Comparison of ENCODE assay signal across 8 mouse cellular contexts in genomic region chr8:57486491-57487440, GRCm38 (mm10). TPM values are rescaled to one million over a fixed set of nuclear protein-coding genes. Genes with fewer than 3 reads are reported as not detected.
DNase-seq lines count a peak whose midpoint lies in the region; ATAC-seq and TF ChIP-seq lines count a peak whose summit lies in the region.

No protein-coding gene starts in this region.

- DNase-seq in kidney, postnatal 14 days: peak; percentile 52
- no peak for DNase-seq in liver, postnatal 0 days
- DNase-seq in telencephalon, adult 2 months (ENCODE audit: low read depth, low spot score): peak; percentile 13

- no peak for TF ChIP-seq CTCF in bone marrow, adult 2 months (IDR thresholded peaks at IDR 0.05; ENCODE audit: control insufficient read depth, insufficient read depth, low read length)
- TF ChIP-seq CTCF in liver, postnatal 0 days (IDR thresholded peaks at IDR 0.05; ENCODE audit: low read depth): no peak

- peak overlapping the region; percentile 91 for H3K27ac ChIP-seq in bone marrow, adult 2 months (ENCODE audit: control insufficient read depth, insufficient read depth, low read depth, low read length, poor library complexity)
- H3K27ac ChIP-seq in heart, embryonic 14.5 days (replicated peaks in 1 of 2; ENCODE audit: control insufficient read depth in 1 of 2, insufficient read depth in 1 of 2, low read depth in 2 of 2, low read length in 2 of 2): peak overlapping the region; percentile 94 to 97
- peak overlapping the region; percentile 94 for H3K27ac ChIP-seq in liver, postnatal 0 days (ENCODE audit: low read depth)
- H3K27ac ChIP-seq in neural tube, embryonic 14.5 days (ENCODE audit: low read depth, low read length): peak overlapping the region; percentile 95

- peak overlapping the region; percentile 98 for H3K4me3 ChIP-seq in bone marrow, adult 2 months (replicated peaks; ENCODE audit: control insufficient read depth, low read depth, low read length)
- peak overlapping the region; percentile 90 to 95 for H3K4me3 ChIP-seq in heart, embryonic 14.5 days (ENCODE audit: control insufficient read depth in 1 of 2, insufficient read depth in 1 of 2, low read depth in 1 of 2, low read length in 2 of 2)
- peak overlapping the region; percentile 98 for H3K4me3 ChIP-seq in liver, postnatal 0 days (ENCODE audit: low read depth, low read length)
- peak overlapping the region; percentile 86 for H3K4me3 ChIP-seq in neural tube, embryonic 14.5 days (ENCODE audit: low read depth, low read length)

- peaks cover 1% of the 10 kb centered on the region; the same call in 1 of the 2 replicates for H3K4me1 ChIP-seq in bone marrow, adult 2 months (ENCODE audit: control insufficient read depth, insufficient read depth, low read length)
- H3K4me1 ChIP-seq in heart, embryonic 14.5 days (ENCODE audit: control insufficient read depth in 2 of 2, insufficient read depth in 2 of 2, low read length in 2 of 2): peaks cover 0 to 8% of the 10 kb centered on the region in 2 experiments; a peak in 1 of 4 replicates
- H3K4me1 ChIP-seq in liver, postnatal 0 days (ENCODE audit: insufficient read depth): peaks cover 8% of the 10 kb centered on the region; the same call in 1 of the 2 replicates
- peaks cover 9% of the 10 kb centered on the region for H3K4me1 ChIP-seq in neural tube, embryonic 14.5 days (ENCODE audit: control insufficient read depth, insufficient read depth, low read length)

- no peaks in the 10 kb centered on the region for H3K9me3 ChIP-seq in heart, embryonic 14.5 days (ENCODE audit: control insufficient read depth, low read length)
- no peaks in the 10 kb centered on the region for H3K9me3 ChIP-seq in liver, postnatal 0 days (ENCODE audit: low read length)
- no peaks in the 10 kb centered on the region for H3K9me3 ChIP-seq in neural tube, embryonic 14.5 days (ENCODE audit: control insufficient read depth, low read length)

- H3K9ac ChIP-seq in heart, embryonic 14.5 days (ENCODE audit: low read length): peak overlapping the region; percentile 98
- H3K9ac ChIP-seq in liver, postnatal 0 days (replicated peaks): peak overlapping the region; percentile 84
- peak overlapping the region; percentile 84 for H3K9ac ChIP-seq in neural tube, embryonic 14.5 days (replicated peaks; ENCODE audit: low read depth, low read length)

- peak; percentile 14 for ATAC-seq in CD4-positive, CD25-positive, alpha-beta regulatory T cell, adult 4 months
- ATAC-seq in erythroblast, adult 5-6 weeks (replicated peaks; ENCODE audit: low FRiP score, poor library complexity, severe bottlenecking): peak; percentile 18
- ATAC-seq in heart, embryonic 14.5 days (ENCODE audit: insufficient number of reproducible peaks, insufficient read depth, low FRiP score, low read depth): peak; percentile 49
- peak; percentile 38 for ATAC-seq in liver, postnatal 0 days
- peak; percentile 68 for ATAC-seq in neural tube, embryonic 14.5 days (ENCODE audit: low read depth)

- H3K36me3 ChIP-seq in heart, embryonic 14.5 days (ENCODE audit: control insufficient read depth, insufficient read depth, low read length): peaks cover 31% of the 10 kb centered on the region
- H3K36me3 ChIP-seq in liver, postnatal 0 days (replicated peaks; ENCODE audit: insufficient read depth, low read length): peaks cover 10% of the 10 kb centered on the region
- H3K36me3 ChIP-seq in neural tube, embryonic 14.5 days (ENCODE audit: control insufficient read depth, insufficient read depth, low read length): peaks cover 8% of the 10 kb centered on the region; the same call in 1 of the 2 replicates

- no peak for TF ChIP-seq EP300 in liver, postnatal 0 days (IDR thresholded peaks at IDR 0.05; ENCODE audit: low read depth)

- TF ChIP-seq POLR2A in bone marrow, adult 2 months (IDR thresholded peaks at IDR 0.05; ENCODE audit: borderline replicate concordance, control insufficient read depth, low read depth, low read length): peak; percentile 13; the same call in 1 of the 2 replicates

- no peaks in the 10 kb centered on the region for H3K27me3 ChIP-seq in heart, embryonic 14.5 days (ENCODE audit: control insufficient read depth, insufficient read depth, low read length)
- no peaks in the 10 kb centered on the region for H3K27me3 ChIP-seq in liver, postnatal 0 days (ENCODE audit: insufficient read depth, low read length)
- H3K27me3 ChIP-seq in neural tube, embryonic 14.5 days (ENCODE audit: control insufficient read depth, insufficient read depth, low read length): no peaks in the 10 kb centered on the region

- peak overlapping the region; percentile 71 for H3K4me2 ChIP-seq in heart, embryonic 14.5 days (ENCODE audit: low read length)
- H3K4me2 ChIP-seq in liver, postnatal 0 days (ENCODE audit: low read depth, low read length): peak overlapping the region; percentile 75
- peak overlapping the region; percentile 56 for H3K4me2 ChIP-seq in neural tube, embryonic 14.5 days (ENCODE audit: low read depth, low read length)

- WGBS in bone marrow, adult 2 months: under 1% methylated on average over 54 of the region's 54 CpGs
- under 1% methylated on average over 53 of the region's 54 CpGs for WGBS in heart, embryonic 14.5 days
- under 1% methylated on average over 54 of the region's 54 CpGs for WGBS in liver, postnatal 0 days (ENCODE audit: insufficient replicate concordance)
- whole genome bisulfite sequencing in neural tube, embryonic 14.5 days: under 1% methylated on average over 53 of the region's 54 CpGs

RNA-seq across cellular contexts. Expression of gene Sap30, which starts 0.9 kb away (rescaled TPM):
- polyA plus RNA-seq in CD4-positive, CD25-positive, alpha-beta regulatory T cell, adult 4 months (2017; shearing (Covaris generic)): under 1 TPM in 1 of 2 experiments, not detected in 1; 0.36 TPM
- 11.7 and 26.8 TPM in 2 replicates for polyA plus RNA-seq in bone marrow, adult 2 months (2011; ENCODE audit: insufficient read depth, insufficient read length, low replicate concordance, missing spikeins)
- 13.8 and 19.9 TPM in 2 replicates for total RNA-seq in erythroblast, adult 5-6 weeks (2015; ENCODE audit: low replicate concordance)
- total RNA-seq in erythroblast, adult 5-6 weeks (2017; ENCODE audit: low replicate concordance): 13.5 and 35.7 TPM in 2 replicates
- polyA plus RNA-seq in heart, embryonic 14.5 days (2014; fragmentation: Nextera tagmentation; extraction: Ambion mirVana): 64.1 and 66.8 TPM in 2 replicates
- 9.7 and 11.8 TPM in 2 replicates for polyA plus RNA-seq in liver, postnatal 0 days (2015; fragmentation: Nextera tagmentation; extraction: Ambion mirVana)
- 25.5 and 32.1 TPM in 2 replicates for polyA plus RNA-seq in neural tube, embryonic 14.5 days (2014; fragmentation: Nextera tagmentation; extraction: Ambion mirVana)

RNA-seq across cellular contexts. Expression of gene Hmgb2, which starts 24.9 kb away (rescaled TPM):
- polyA plus RNA-seq in CD4-positive, CD25-positive, alpha-beta regulatory T cell, adult 4 months (2017; shearing (Covaris generic)): 100 to 1,000 TPM; 214 to 242 TPM
- 328 and 348 TPM in 2 replicates for polyA plus RNA-seq in bone marrow, adult 2 months (2011; ENCODE audit: insufficient read depth, insufficient read length, low replicate concordance, missing spikeins)
- 217 and 220 TPM in 2 replicates for total RNA-seq in erythroblast, adult 5-6 weeks (2015; ENCODE audit: low replicate concordance)
- 219 and 371 TPM in 2 replicates for total RNA-seq in erythroblast, adult 5-6 weeks (2017; ENCODE audit: low replicate concordance)
- polyA plus RNA-seq in heart, embryonic 14.5 days (2014; fragmentation: Nextera tagmentation; extraction: Ambion mirVana): 244 and 259 TPM in 2 replicates
- polyA plus RNA-seq in liver, postnatal 0 days (2015; fragmentation: Nextera tagmentation; extraction: Ambion mirVana): 323 and 339 TPM in 2 replicates
- polyA plus RNA-seq in neural tube, embryonic 14.5 days (2014; fragmentation: Nextera tagmentation; extraction: Ambion mirVana): 24.7 and 52.8 TPM in 2 replicates

RNA-seq across cellular contexts. Expression of gene Scrg1, which starts 31.0 kb away (rescaled TPM):
- polyA plus RNA-seq in CD4-positive, CD25-positive, alpha-beta regulatory T cell, adult 4 months (2017; shearing (Covaris generic)): not detected
- 18.1 and 51.0 TPM in 2 replicates for polyA plus RNA-seq in bone marrow, adult 2 months (2011; ENCODE audit: insufficient read depth, insufficient read length, low replicate concordance, missing spikeins)
- total RNA-seq in erythroblast, adult 5-6 weeks (2015; ENCODE audit: low replicate concordance): 2.5 TPM in 1 of 2 replicates, not detected in the other
- 2.2 and 4.2 TPM in 2 replicates for total RNA-seq in erythroblast, adult 5-6 weeks (2017; ENCODE audit: low replicate concordance)
- 1.0 and 1.8 TPM in 2 replicates for polyA plus RNA-seq in heart, embryonic 14.5 days (2014; fragmentation: Nextera tagmentation; extraction: Ambion mirVana)
- polyA plus RNA-seq in liver, postnatal 0 days (2015; fragmentation: Nextera tagmentation; extraction: Ambion mirVana): 1.6 TPM in 2 replicates
- polyA plus RNA-seq in neural tube, embryonic 14.5 days (2014; fragmentation: Nextera tagmentation; extraction: Ambion mirVana): 6.2 and 10.9 TPM in 2 replicates

Comparison
In these comparisons a context has a peak if more than half of its experiments do, and no peak if none do; other contexts are left out.
1. ATAC-seq: peak in every context shown above with its lines; median percentile 68 in neural tube, embryonic 14.5 days; 49 in heart, embryonic 14.5 days; 38 in liver, postnatal 0 days; 18 in erythroblast, adult 5-6 weeks; 14 in CD4-positive, CD25-positive, alpha-beta regulatory T cell, adult 4 months.